Mouse (Mus musculus): ENCODE results near the gene Met. TPM values are rescaled to one million over a fixed set of nuclear protein-coding genes. Genes with fewer than 3 reads are reported as not detected.

The Met gene
- polyA plus RNA-seq, 1 experiment from 2014 or later = 4.5 TPM

DNA sequence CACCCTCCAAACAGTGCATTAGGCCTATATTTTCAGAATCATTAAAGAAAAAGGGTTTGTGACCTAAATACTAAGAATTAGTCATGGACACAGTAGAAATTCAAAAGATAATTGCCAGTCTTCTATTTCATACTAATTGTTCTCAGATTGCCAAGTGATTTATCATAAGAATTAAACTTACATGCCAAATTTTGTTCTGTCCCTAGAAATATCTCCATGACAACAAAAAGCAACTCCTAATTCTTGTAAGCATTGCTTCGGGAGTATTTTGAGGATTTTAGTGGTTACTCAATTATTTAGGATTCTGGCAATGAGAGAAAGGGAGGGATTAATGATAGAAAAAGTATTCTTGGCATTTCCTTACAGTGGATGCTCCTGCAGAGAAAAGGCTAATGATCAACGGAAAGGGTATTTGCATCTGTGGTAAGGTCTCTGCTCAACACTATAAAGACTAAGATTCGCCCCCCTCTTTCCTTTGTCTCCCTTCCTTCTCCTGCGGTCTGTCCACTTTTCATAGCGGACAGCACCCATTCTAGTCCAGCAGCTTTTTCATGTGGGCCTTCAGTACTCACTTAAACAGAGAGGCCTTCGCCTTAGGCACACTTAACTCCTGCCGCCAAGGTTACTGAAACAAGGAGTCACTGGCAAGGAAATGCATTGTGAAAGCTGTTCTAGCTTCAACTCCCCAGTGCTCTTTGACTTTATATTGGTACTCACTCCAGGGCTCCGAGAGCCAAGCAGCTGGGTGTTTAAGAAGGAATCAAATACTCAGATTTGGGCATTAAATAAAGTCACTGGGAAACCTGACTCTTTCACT lies 58.5 kb downstream of the Met start:
- no peaks in the 10 kb centered on the region for H3K27me3 ChIP-seq (ENCODE audit: control insufficient read depth, insufficient read depth, low read length)
- H3K4me2 ChIP-seq (replicated peaks; ENCODE audit: low read depth) = no peak overlapping the region
- no peak for ATAC-seq (ENCODE audit: low FRiP score, low TSS enrichment)
- 47% methylated on average over 8 of the region's 8 CpGs for WGBS
- DNase-seq (ENCODE audit: low spot score) = no peak
- H3K27ac ChIP-seq (replicated peaks) = 0 out of 2 replicates have a peak overlapping the region, but pooled peaks have one; percentile 35
- H3K9me3 ChIP-seq (ENCODE audit: control insufficient read depth, low read length) = no peaks in the 10 kb centered on the region
- TF ChIP-seq CTCF (IDR thresholded peaks at IDR 0.05; ENCODE audit: low read depth) (no peak), EP300 (optimal IDR thresholded peaks at IDR 0.05) (no peak)
- no peak overlapping the region for H3K9ac ChIP-seq (ENCODE audit: low read length)
- H3K4me3 ChIP-seq (ENCODE audit: low read depth, low read length) = no peak overlapping the region
- no peaks in the 10 kb centered on the region for H3K36me3 ChIP-seq (ENCODE audit: control insufficient read depth, insufficient read depth, low read length)
- no peaks in the 10 kb centered on the region for H3K4me1 ChIP-seq (replicated peaks; ENCODE audit: control insufficient read depth, insufficient read depth)

DNA sequence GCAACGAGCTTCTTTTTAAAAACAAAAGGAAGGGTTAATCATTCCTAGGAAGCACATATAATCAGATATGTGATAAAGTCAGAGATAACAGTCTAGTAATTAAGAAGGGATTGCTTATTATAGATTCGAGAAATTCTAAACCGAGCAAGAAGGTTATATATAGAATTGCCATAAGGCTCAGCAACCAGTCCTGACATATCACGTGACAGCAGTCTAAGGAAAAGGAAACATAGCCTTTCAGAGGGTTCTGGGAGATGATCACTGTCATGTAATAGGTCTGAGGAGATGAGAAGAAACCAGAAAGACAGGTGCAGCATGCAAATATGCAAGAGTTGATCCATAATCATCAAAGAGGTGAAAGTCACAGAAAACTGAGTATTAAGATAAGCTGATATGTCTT lies 59.3 kb downstream of the Met start:
- TF ChIP-seq CTCF (IDR thresholded peaks at IDR 0.05; ENCODE audit: low read depth) = no peak
- 72% methylated on average over 4 of the region's 4 CpGs for WGBS
- Histone ChIP-seq H3K27me3 (ENCODE audit: control insufficient read depth, insufficient read depth, low read length) (no peaks in the 10 kb centered on the region), H3K9me3 (ENCODE audit: control insufficient read depth, low read length) (no peaks in the 10 kb centered on the region), H3K9ac (ENCODE audit: low read length) (no peak overlapping the region), H3K36me3 (ENCODE audit: control insufficient read depth, insufficient read depth, low read length) (no peaks in the 10 kb centered on the region), H3K4me3 (ENCODE audit: low read depth, low read length) (no peak overlapping the region), H3K4me1 (replicated peaks; ENCODE audit: control insufficient read depth, insufficient read depth) (no peaks in the 10 kb centered on the region), H3K27ac (replicated peaks) (no peak overlapping the region), H3K4me2 (replicated peaks; ENCODE audit: low read depth) (no peak overlapping the region)
- DNase-seq (ENCODE audit: low spot score) (no peak), ATAC-seq (ENCODE audit: low FRiP score, low TSS enrichment) (no peak)

GRCm38 (mm10) chr6:17529490-17530269 lies 66.1 kb downstream of the Met start:
- no peaks in the 10 kb centered on the region for H3K36me3 ChIP-seq (ENCODE audit: control insufficient read depth, insufficient read depth, low read length)
- H3K27me3 ChIP-seq (ENCODE audit: control insufficient read depth, insufficient read depth, low read length) = no peaks in the 10 kb centered on the region
- H3K9ac ChIP-seq (ENCODE audit: low read length) = no peak overlapping the region
- no peak for DNase-seq (ENCODE audit: low spot score)
- H3K27ac ChIP-seq (replicated peaks) = no peak overlapping the region
- ATAC-seq (ENCODE audit: low FRiP score, low TSS enrichment) = no peak
- WGBS = 67% methylated on average over 6 of the region's 6 CpGs
- TF ChIP-seq EP300 (optimal IDR thresholded peaks at IDR 0.05) = no peak
- no peak for TF ChIP-seq CTCF (IDR thresholded peaks at IDR 0.05; ENCODE audit: low read depth)
- no peaks in the 10 kb centered on the region for H3K9me3 ChIP-seq (ENCODE audit: control insufficient read depth, low read length)
- no peak overlapping the region for H3K4me3 ChIP-seq (ENCODE audit: low read depth, low read length)
- no peaks in the 10 kb centered on the region for H3K4me1 ChIP-seq (replicated peaks; ENCODE audit: control insufficient read depth, insufficient read depth)
- H3K4me2 ChIP-seq (replicated peaks; ENCODE audit: low read depth) = no peak overlapping the region

DNA sequence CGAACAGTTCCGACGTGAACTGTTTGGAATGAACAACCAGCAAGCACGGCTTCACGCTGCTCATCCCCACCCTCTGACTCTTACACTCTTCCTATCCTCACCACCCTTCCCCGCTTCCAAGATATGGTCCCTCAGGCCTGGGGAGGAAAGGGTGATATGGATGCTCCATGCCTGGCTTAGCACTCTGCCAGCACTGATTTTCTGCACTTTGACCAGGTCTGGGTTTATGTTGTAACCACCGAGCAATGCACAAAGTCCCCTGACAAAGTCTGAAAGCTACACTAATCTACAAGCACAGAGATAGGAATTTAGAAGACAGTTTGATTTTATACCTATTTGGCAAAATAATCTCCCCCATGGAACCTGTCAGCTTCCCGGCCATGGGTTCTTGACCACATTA lies 78.0 kb downstream of the Met start:
- 80% methylated on average over 8 of the region's 8 CpGs for WGBS
- no peaks in the 10 kb centered on the region for H3K27me3 ChIP-seq (ENCODE audit: control insufficient read depth, insufficient read depth, low read length)
- no peak overlapping the region for H3K4me3 ChIP-seq (ENCODE audit: low read depth, low read length)
- TF ChIP-seq CTCF (IDR thresholded peaks at IDR 0.05; ENCODE audit: low read depth) (no peak), EP300 (optimal IDR thresholded peaks at IDR 0.05) (no peak)
- H3K4me2 ChIP-seq (replicated peaks; ENCODE audit: low read depth) = no peak overlapping the region
- H3K36me3 ChIP-seq (ENCODE audit: control insufficient read depth, insufficient read depth, low read length) = no peaks in the 10 kb centered on the region
- no peaks in the 10 kb centered on the region for H3K9me3 ChIP-seq (ENCODE audit: control insufficient read depth, low read length)
- no peak overlapping the region for H3K9ac ChIP-seq (ENCODE audit: low read length)
- ATAC-seq (ENCODE audit: low FRiP score, low TSS enrichment) (no peak), DNase-seq (ENCODE audit: low spot score) (no peak)
- no peak overlapping the region for H3K27ac ChIP-seq (replicated peaks)
- no peaks in the 10 kb centered on the region for H3K4me1 ChIP-seq (replicated peaks; ENCODE audit: control insufficient read depth, insufficient read depth)

- no peaks in the 10 kb centered on the region for H3K36me3 ChIP-seq (ENCODE audit: control insufficient read depth, insufficient read depth, low read length)
- WGBS = 90% methylated on average over 7 of the region's 7 CpGs
- ATAC-seq (ENCODE audit: low FRiP score, low TSS enrichment) (no peak), DNase-seq (ENCODE audit: low spot score) (no peak)
- H3K27ac ChIP-seq (replicated peaks) = no peak overlapping the region
- no peak overlapping the region for H3K4me2 ChIP-seq (replicated peaks; ENCODE audit: low read depth)
- TF ChIP-seq EP300 (optimal IDR thresholded peaks at IDR 0.05) (no peak), CTCF (IDR thresholded peaks at IDR 0.05; ENCODE audit: low read depth) (no peak)
- H3K9me3 ChIP-seq (ENCODE audit: control insufficient read depth, low read length) = no peaks in the 10 kb centered on the region
- H3K27me3 ChIP-seq (ENCODE audit: control insufficient read depth, insufficient read depth, low read length) = no peaks in the 10 kb centered on the region
- no peak overlapping the region for H3K4me3 ChIP-seq (ENCODE audit: low read depth, low read length)
- no peak overlapping the region for H3K9ac ChIP-seq (ENCODE audit: low read length)
- H3K4me1 ChIP-seq (replicated peaks; ENCODE audit: control insufficient read depth, insufficient read depth) = no peaks in the 10 kb centered on the region
Measured at GRCm38 (mm10) chr6:17542383-17542782, 78.8 kb downstream of the Met start.

- H3K4me1 ChIP-seq (replicated peaks; ENCODE audit: control insufficient read depth, insufficient read depth) = no peaks in the 10 kb centered on the region
- H3K9me3 ChIP-seq (ENCODE audit: control insufficient read depth, low read length) = no peaks in the 10 kb centered on the region
- H3K4me3 ChIP-seq (ENCODE audit: low read depth, low read length) = no peak overlapping the region
- H3K9ac ChIP-seq (ENCODE audit: low read length) = no peak overlapping the region
- ATAC-seq (ENCODE audit: low FRiP score, low TSS enrichment) (no peak), DNase-seq (ENCODE audit: low spot score) (no peak)
- H3K36me3 ChIP-seq (ENCODE audit: control insufficient read depth, insufficient read depth, low read length) = no peaks in the 10 kb centered on the region
- H3K27me3 ChIP-seq (ENCODE audit: control insufficient read depth, insufficient read depth, low read length) = no peaks in the 10 kb centered on the region
- H3K4me2 ChIP-seq (replicated peaks; ENCODE audit: low read depth) = no peak overlapping the region
- H3K27ac ChIP-seq (replicated peaks) = no peak overlapping the region
- TF ChIP-seq EP300 (optimal IDR thresholded peaks at IDR 0.05) = no peak
- TF ChIP-seq CTCF (IDR thresholded peaks at IDR 0.05; ENCODE audit: low read depth) = no peak
- WGBS = 57% methylated on average over 9 of the region's 9 CpGs
Measured at GRCm38 (mm10) chr6:17545480-17545879, 81.9 kb downstream of the Met start.
